Mouse (Mus musculus) kidney, postnatal 0 days (tissue): ENCODE results near the gene Trim67. TPM values are rescaled to one million over a fixed set of nuclear protein-coding genes. Genes with fewer than 3 reads are reported as not detected.

Experiments
- ATAC-seq: fragments of 200-750 bp; cut with Nextera tagmentation; replicated peaks from 2 replicates; pipeline ENCODE4 v1.8.0; 2017; ENCODE audit warnings: low read depth, moderate number of reproducible peaks, moderate TSS enrichment, moderate library complexity; ENCODE audit not compliant: low FRiP score
- DNase-seq: peaks from one replicate; pipeline ENCODE4 v3.0.0-alpha.2; 2016; ENCODE audit warnings: low spot score
- H3K27ac ChIP-seq: fragments of 300-500 bp; sonication (generic); 2 replicates; pipeline ENCODE4 v1.5.1; 2014; ENCODE audit warnings: mild to moderate bottlenecking
- H3K27me3 ChIP-seq: fragments of 300-500 bp; sonication (generic); 2 replicates; pipeline ENCODE4 v1.6.1; 2014; ENCODE audit warnings: low read length, mixed read lengths; ENCODE audit not compliant: insufficient read depth
- H3K36me3 ChIP-seq: fragments of 300-500 bp; sonication (generic); 2 replicates; pipeline ENCODE4 v1.6.1; 2014; ENCODE audit warnings: low read length, mixed read lengths; ENCODE audit not compliant: insufficient read depth
- H3K4me1 ChIP-seq: fragments of 300-500 bp; sonication (generic); replicated peaks from 2 replicates; pipeline ENCODE4 v1.6.1; 2014; ENCODE audit warnings: antibody characterized with exemption, low read length, mixed read lengths; ENCODE audit not compliant: insufficient read depth
- H3K4me2 ChIP-seq: fragments of 300-500 bp; sonication (generic); 2 replicates; pipeline ENCODE4 v1.6.1; 2014; ENCODE audit warnings: mild to moderate bottlenecking, low read length, moderate library complexity, mixed read lengths
- H3K4me3 ChIP-seq: fragments of 300-500 bp; sonication (generic); replicated peaks from 2 replicates; pipeline ENCODE4 v1.5.1; 2014; ENCODE audit warnings: low read depth, low read length
- H3K9ac ChIP-seq: fragments of 300-500 bp; sonication (generic); 2 replicates; pipeline ENCODE4 v1.6.1; 2014; ENCODE audit warnings: low read depth, low read length
- H3K9me3 ChIP-seq: fragments of 300-500 bp; sonication (generic); replicated peaks from 2 replicates; pipeline ENCODE4 v1.6.1; 2016; ENCODE audit warnings: low read length, inconsistent platforms, mixed read lengths
- CTCF ChIP-seq: IDR thresholded peaks from 2 replicates; pipeline ENCODE4 v1.5.1; 2016; ENCODE audit warnings: antibody characterized with exemption, low read depth, mild to moderate bottlenecking, moderate library complexity
- WGBS: fragments of 180-500 bp; shearing (Covaris S2); extraction: QIAGEN DNeasy Blood & Tissue Kit; methylation state at CpG from one replicate; pipeline ENCODE4 v1.1.7; 2014; 5-methylcytosine and 5-hydroxymethylcytosine counted together
- polyA plus RNA-seq: library from polyadenylated mRNA; unstranded; fragments of >200 nt; fragmentation: Nextera tagmentation; extraction: Ambion mirVana; gene quantifications from 2 replicates; pipeline ENCODE4 v1.2.1, GENCODE M21; 2015

The Trim67 gene
- polyA plus RNA-seq: 0.04 TPM in 2 replicates

GRCm38 (mm10) chr8:124792708-124793107, at the start of gene Trim67:
Gene Trim67 (plus strand): TSS chr8:124793092.
- TF ChIP-seq CTCF: no peak
- Histone ChIP-seq H3K36me3 (no peaks in the 10 kb centered on the region), H3K4me1 (peaks cover 17% of the 10 kb centered on the region), H3K9me3 (no peaks in the 10 kb centered on the region), H3K4me2 (peak within 1 kb of the TSS; percentile 80), H3K4me3 (peak within 1 kb of the TSS; percentile 50), H3K27ac (no peak within 1 kb of the TSS), H3K9ac (no peak within 1 kb of the TSS), H3K27me3 (peaks cover 31% of the 10 kb centered on the region)
- peak; percentile 83 for DNase-seq
- under 1% methylated on average over 39 of the region's 39 CpGs for WGBS
- peak; percentile 80; the same call in 1 of the 2 replicates for ATAC-seq

- Histone ChIP-seq H3K9ac (no peak overlapping the region), H3K27me3 (no peaks in the 10 kb centered on the region), H3K36me3 (no peaks in the 10 kb centered on the region), H3K27ac (no peak overlapping the region), H3K4me1 (peaks cover 6% of the 10 kb centered on the region), H3K9me3 (no peaks in the 10 kb centered on the region), H3K4me3 (no peak overlapping the region), H3K4me2 (no peak overlapping the region)
- DNase-seq (no peak), ATAC-seq (no peak)
- TF ChIP-seq CTCF: no peak
- 59% methylated on average over 13 of the region's 13 CpGs for WGBS
These were observed 46.2 kb upstream of the Trim67 start for GRCm38 (mm10) chr8:124746661-124747060.

GRCm38 (mm10) chr8:124751191-124751590, 41.7 kb upstream of the Trim67 start:
- TF ChIP-seq CTCF: no peak
- Histone ChIP-seq H3K9ac (peak overlapping the region; percentile 59), H3K4me2 (peak overlapping the region; percentile 94), H3K27me3 (no peaks in the 10 kb centered on the region), H3K4me1 (peaks cover 18% of the 10 kb centered on the region), H3K4me3 (peak overlapping the region; percentile 57), H3K27ac (no peak overlapping the region), H3K36me3 (no peaks in the 10 kb centered on the region), H3K9me3 (no peaks in the 10 kb centered on the region)
- ATAC-seq (no peak), DNase-seq (peak; percentile 31)
- under 1% methylated on average over 31 of the region's 31 CpGs for WGBS

- no peaks in the 10 kb centered on the region for H3K9me3 ChIP-seq
- no peaks in the 10 kb centered on the region for H3K27me3 ChIP-seq
- peak within 1 kb of the TSS; percentile 59 for H3K9ac ChIP-seq
- TF ChIP-seq CTCF: no peak
- H3K4me1 ChIP-seq: peaks cover 18% of the 10 kb centered on the region
- peak; percentile 71 for ATAC-seq
- DNase-seq: peak; percentile 69
- 1% methylated on average over 40 of the region's 41 CpGs for WGBS
- no peaks in the 10 kb centered on the region for H3K36me3 ChIP-seq
- H3K4me3 ChIP-seq: peak within 1 kb of the TSS; percentile 57
- no peak within 1 kb of the TSS for H3K27ac ChIP-seq
- peak within 1 kb of the TSS; percentile 94 for H3K4me2 ChIP-seq
These were observed 41.2 kb upstream of the Trim67 start, which contains the start of gene Fam89a for GRCm38 (mm10) chr8:124751709-124752173. Gene Fam89a (minus strand): TSS chr8:124751832.

GRCm38 (mm10) chr8:124752325-124752862, 40.5 kb upstream of the Trim67 start:
- Histone ChIP-seq H3K27me3 (no peaks in the 10 kb centered on the region), H3K4me1 (peaks cover 18% of the 10 kb centered on the region), H3K4me3 (no peak overlapping the region), H3K4me2 (peak overlapping the region; percentile 94; the same call in 1 of the 2 replicates), H3K36me3 (no peaks in the 10 kb centered on the region), H3K9me3 (no peaks in the 10 kb centered on the region), H3K27ac (no peak overlapping the region), H3K9ac (no peak overlapping the region)
- TF ChIP-seq CTCF: no peak
- no peak for DNase-seq
- WGBS: 44% methylated on average over 21 of the region's 21 CpGs
- 0 out of 2 replicates have a peak, but pooled peaks have one; percentile 1 for ATAC-seq

GRCm38 (mm10) chr8:124754101-124754791, 38.6 kb upstream of the Trim67 start:
- Histone ChIP-seq H3K9ac (no peak overlapping the region), H3K27ac (peak overlapping the region; percentile 60)

More at GRCm38 (mm10) chr8:124754101-124754791, 38.6 kb upstream of the Trim67 start:
- TF ChIP-seq CTCF: no peak
- H3K4me2 ChIP-seq: 0 out of 2 replicates have a peak overlapping the region, but pooled peaks have one; percentile 5
- ATAC-seq (peak; percentile 58), DNase-seq (peak; percentile 72)
- H3K27me3 ChIP-seq: no peaks in the 10 kb centered on the region
- no peaks in the 10 kb centered on the region for H3K9me3 ChIP-seq
- WGBS: 11% methylated on average over 11 of the region's 11 CpGs
- H3K4me1 ChIP-seq: peaks cover 18% of the 10 kb centered on the region
- no peaks in the 10 kb centered on the region for H3K36me3 ChIP-seq
- no peak overlapping the region for H3K4me3 ChIP-seq
